Mouse (Mus musculus): ENCODE data around the gene Vcam1.

- TF ChIP-seq MXI1 (IDR thresholded peaks at IDR 0.05; ENCODE audit: low read depth, low read length) (no peak), POLR2A (IDR thresholded peaks at IDR 0.05; ENCODE audit: low read depth, low read length) (no peak), MEF2A (IDR thresholded peaks at IDR 0.05; ENCODE audit: borderline replicate concordance, low read depth, low read length) (no peak), MAX (IDR thresholded peaks at IDR 0.05; ENCODE audit: low read length) (no peak), ZC3H11A (IDR thresholded peaks at IDR 0.05; ENCODE audit: low read depth, low read length) (no peak), ELF1 (IDR thresholded peaks at IDR 0.05; ENCODE audit: low read depth, low read length) (no peak)
Observed at GRCm38 (mm10) chr3:116121026-116121425, 8.5 kb downstream of the Vcam1 start.
